Mouse (Mus musculus) olfactory bulb, adult 2 months (tissue): Measurements from ENCODE around the gene Irs3.
A peak's percentile ranks its signal among the peaks of the same experiment; 100 is the strongest.

Experiments used
- CTCF ChIP-seq: fragments of 200-500 bp; IDR thresholded peaks from 2 replicates; pipeline ENCODE4 v1.5.1; 2012; ENCODE audit warnings: low read depth, mild to moderate bottlenecking, low read length, moderate library complexity; ENCODE audit not compliant: insufficient read depth
- POLR2A ChIP-seq: fragments of 200-500 bp; IDR thresholded peaks from 2 replicates; pipeline ENCODE4 v1.6.1; 2012; ENCODE audit warnings: mild to moderate bottlenecking, low read depth, low read length, moderate library complexity; ENCODE audit not compliant: insufficient read depth

DNA sequence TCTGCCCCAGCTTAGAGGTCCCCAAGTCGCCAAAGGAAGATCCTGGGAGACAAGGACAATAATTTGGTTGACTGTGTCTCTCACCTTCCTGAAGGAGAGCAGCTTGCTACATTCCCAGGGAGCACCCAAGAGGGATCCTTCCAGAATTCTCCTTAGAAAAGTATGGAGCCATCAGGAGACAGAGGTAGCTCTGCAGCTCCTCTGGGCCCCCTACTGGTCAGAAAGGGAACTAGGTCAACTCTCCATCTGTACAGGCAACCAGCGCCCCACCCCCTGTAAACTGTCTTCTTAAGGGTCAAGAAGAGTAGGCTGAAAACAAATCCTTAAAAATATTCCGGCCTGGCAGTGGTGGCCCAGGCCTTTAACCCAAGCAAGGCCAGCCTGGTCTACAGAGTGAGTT, 7.0 kb upstream of the Irs3 start:
- TF ChIP-seq CTCF (peak; percentile 49), POLR2A (no peak)
